Mouse (Mus musculus): ENCODE measurements around the gene Dbt. TPM values are rescaled to one million over a fixed set of nuclear protein-coding genes. Genes with fewer than 3 reads are reported as not detected.

Gene Dbt
- total and polyA plus RNA-seq, 3 experiments, result 12.7 to 13.2 TPM; not detected in 1

DNA sequence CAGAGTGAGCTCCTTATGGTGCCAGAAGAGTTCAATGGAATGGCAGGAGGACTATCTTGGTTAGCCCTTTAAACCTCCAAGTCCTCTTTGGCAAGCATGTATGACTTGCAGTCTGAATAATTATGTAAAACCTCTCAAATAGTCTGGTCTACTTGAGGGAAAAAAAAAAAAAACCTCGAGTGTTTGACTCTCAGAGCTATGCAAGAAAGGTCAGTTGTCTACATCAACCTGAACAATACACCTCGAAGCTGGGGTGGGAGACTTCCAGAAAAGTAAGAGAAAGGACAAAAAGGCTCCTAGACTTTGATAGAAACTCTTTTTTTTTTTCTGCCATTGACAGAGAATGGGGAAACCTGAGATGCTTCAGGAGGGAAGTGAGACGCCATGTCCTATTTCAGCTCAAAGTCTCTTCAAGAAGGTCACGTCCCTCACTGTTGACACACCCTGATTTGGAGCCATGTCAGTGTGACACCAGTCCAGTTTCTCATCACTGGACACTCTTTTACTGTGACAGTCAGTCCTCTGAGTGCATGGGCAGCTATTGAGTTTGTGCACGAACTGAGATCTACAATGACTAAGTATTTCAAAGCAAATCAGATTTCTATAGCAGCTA is 36.1 kb upstream of the Dbt start:
- peaks cover 0 to 1% of the 10 kb centered on the region in 2 experiments; a peak in 2 of 4 replicates for H3K27me3 ChIP-seq (ENCODE audit: control insufficient read depth in 1 of 2, insufficient read depth in 2 of 2, low read length in 2 of 2)
- no peaks in the 10 kb centered on the region for H3K9me3 ChIP-seq (replicated peaks; ENCODE audit: insufficient read depth, low read length)
- TF ChIP-seq ZC3H11A (IDR thresholded peaks at IDR 0.05; ENCODE audit: low read depth, low read length) (no peak), MYC (IDR thresholded peaks at IDR 0.05; ENCODE audit: low read depth, low read length) (no peak), CTCF (IDR thresholded peaks at IDR 0.05 in 2 of 3, conservative IDR thresholded peaks at IDR 0.05 in 1 of 3; ENCODE audit: control insufficient read depth in 1 of 3, insufficient read depth in 1 of 3, low read depth in 2 of 3, low read length in 3 of 3, poor library complexity in 1 of 3, severe bottlenecking in 1 of 3) (no peak), EP300 (IDR thresholded peaks at IDR 0.05; ENCODE audit: low read depth in 1 of 2, low read length in 2 of 2) (no peak), HCFC1 (IDR thresholded peaks at IDR 0.05; ENCODE audit: low read depth, low read length) (no peak), ELF1 (IDR thresholded peaks at IDR 0.05; ENCODE audit: low read depth, low read length) (no peak), UBTF (IDR thresholded peaks at IDR 0.05; ENCODE audit: borderline replicate concordance, insufficient read depth, low read depth, low read length) (no peak), GATA1 (IDR thresholded peaks at IDR 0.05; ENCODE audit: low read depth, low read length) (no peak), NRF1 (IDR thresholded peaks at IDR 0.05; ENCODE audit: insufficient read depth, low read depth, low read length, poor library complexity, severe bottlenecking) (no peak), E2F4 (IDR thresholded peaks at IDR 0.05; ENCODE audit: borderline replicate concordance, low read depth, low read length) (no peak), KAT2A (conservative IDR thresholded peaks at IDR 0.05; ENCODE audit: low read depth, low read length) (no peak), SMC3 (IDR thresholded peaks at IDR 0.05; ENCODE audit: low read depth, low read length) (no peak), JUND (IDR thresholded peaks at IDR 0.05; ENCODE audit: low read depth, low read length) (no peak), MEF2A (IDR thresholded peaks at IDR 0.05; ENCODE audit: extremely low read depth, insufficient replicate concordance, low read depth, low read length, poor library complexity, severe bottlenecking) (no peak), SIN3A (IDR thresholded peaks at IDR 0.05; ENCODE audit: low read length) (no peak), POLR2AphosphoS5 (IDR thresholded peaks at IDR 0.05; ENCODE audit: borderline replicate concordance, low read depth, low read length) (no peak), TBP (IDR thresholded peaks at IDR 0.05; ENCODE audit: low read depth, low read length) (no peak), NELFE (IDR thresholded peaks at IDR 0.05; ENCODE audit: low read depth, low read length) (no peak), USF2 (IDR thresholded peaks at IDR 0.05; ENCODE audit: borderline replicate concordance in 1 of 2, insufficient read depth in 1 of 2, low read depth in 1 of 2, low read length in 2 of 2) (no peak), ZKSCAN1 (IDR thresholded peaks at IDR 0.05; ENCODE audit: low read depth, low read length) (no peak)
- no peaks in the 10 kb centered on the region; a peak in 1 of 4 replicates for H3K4me1 ChIP-seq (ENCODE audit: control insufficient read depth in 1 of 2, insufficient read depth in 2 of 2, low read length in 2 of 2)
- no peak for DNase-seq (ENCODE audit: low read depth, low spot score)
- no peak overlapping the region for H3K4me3 ChIP-seq (ENCODE audit: control insufficient read depth in 1 of 2, insufficient read depth in 1 of 2, low read depth in 2 of 2, low read length in 2 of 2)
- H3K79me2 ChIP-seq (ENCODE audit: control insufficient read depth, insufficient read depth, low read length, poor library complexity), result no peaks in the 10 kb centered on the region
- H3K9ac ChIP-seq (ENCODE audit: control insufficient read depth, low read depth, low read length, poor library complexity, severe bottlenecking), result no peak overlapping the region
- no peaks in the 10 kb centered on the region for H3K36me3 ChIP-seq (ENCODE audit: control insufficient read depth in 1 of 2, insufficient read depth in 2 of 2, low read length in 2 of 2)
- H3K27ac ChIP-seq (ENCODE audit: control insufficient read depth, low read depth, low read length), result no peak overlapping the region
